Mouse (Mus musculus) brown adipose tissue, adult 24 weeks (tissue): Measurements from ENCODE around the gene BC030867. TPM values are rescaled to one million over a fixed set of nuclear protein-coding genes. Genes with fewer than 3 reads are reported as not detected.
A peak's percentile ranks its signal among the peaks of the same experiment; 100 is the strongest.

Source experiments
- H3K27ac ChIP-seq: fragments of 200-500 bp; replicated peaks from 2 replicates; pipeline ENCODE4 v1.5.1; 2012; ENCODE audit warnings: low read depth, mild to moderate bottlenecking, low read length
- H3K4me1 ChIP-seq: fragments of 200-500 bp; 2 replicates; pipeline ENCODE4 v1.6.1; 2012; ENCODE audit warnings: low read length, mixed read lengths; ENCODE audit not compliant: control insufficient read depth, insufficient read depth, insufficient read length
- H3K4me3 ChIP-seq: fragments of 200-500 bp; 2 replicates; pipeline ENCODE4 v1.5.1; 2012; ENCODE audit warnings: low read depth, mild to moderate bottlenecking, low read length, moderate library complexity; ENCODE audit not compliant: insufficient read depth
- polyA plus RNA-seq: library from polyadenylated mRNA; stranded (reverse); fragments of >200 nt; gene quantifications from 2 replicates; pipeline ENCODE4 v1.2.4, GENCODE M21; 2012; ENCODE audit not compliant: missing spikeins, insufficient read depth, insufficient read length

The BC030867 gene
- polyA plus RNA-seq, 1 experiment = not detected

GRCm38 (mm10) chr11:102288027-102288804, 39.5 kb downstream of the BC030867 start:
- Histone ChIP-seq H3K4me3 (no peak overlapping the region), H3K4me1 (no peaks in the 10 kb centered on the region), H3K27ac (no peak overlapping the region)

- H3K27ac ChIP-seq = no peak overlapping the region
- no peak overlapping the region for H3K4me3 ChIP-seq
- H3K4me1 ChIP-seq = no peaks in the 10 kb centered on the region
Measured at GRCm38 (mm10) chr11:102288913-102289312, 40.2 kb downstream of the BC030867 start.

DNA sequence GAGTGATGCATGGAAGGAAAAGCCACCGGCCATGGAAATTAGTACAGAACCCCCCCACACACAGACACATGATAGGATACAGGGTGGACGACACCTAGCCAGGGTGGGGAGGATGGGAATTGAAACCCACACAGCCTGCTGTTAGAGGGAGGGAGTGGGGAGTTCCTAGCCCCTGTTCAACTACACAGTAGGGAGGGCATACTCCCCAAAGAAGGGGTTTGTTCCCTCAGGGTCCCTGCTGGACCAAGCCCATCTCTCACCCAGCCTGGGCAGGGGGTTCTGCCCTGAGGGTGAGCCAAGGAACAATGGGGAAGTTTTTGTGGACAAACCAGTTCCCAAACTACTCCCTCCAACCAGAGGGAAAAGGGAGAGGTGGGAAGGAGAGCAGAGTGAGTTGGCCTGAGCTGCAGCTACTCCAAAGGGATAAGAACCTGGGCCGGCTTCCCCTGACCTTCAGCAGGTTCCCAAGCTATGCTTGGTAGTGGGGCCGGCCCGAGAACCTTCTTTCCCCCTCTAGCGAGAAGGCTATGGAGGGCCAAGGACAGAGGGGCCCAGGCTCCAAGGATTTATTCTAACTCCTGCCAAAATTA, 40.9 kb downstream of the BC030867 start:
- Histone ChIP-seq H3K4me3 (no peak overlapping the region), H3K27ac (no peak overlapping the region), H3K4me1 (no peaks in the 10 kb centered on the region)

GRCm38 (mm10) chr11:102290141-102290540, 41.5 kb downstream of the BC030867 start:
- Histone ChIP-seq H3K27ac (no peak overlapping the region), H3K4me1 (peaks cover 3% of the 10 kb centered on the region; the same call in 1 of the 2 replicates), H3K4me3 (no peak overlapping the region)

- Histone ChIP-seq H3K4me3 (no peak overlapping the region), H3K4me1 (peaks cover 3% of the 10 kb centered on the region; the same call in 1 of the 2 replicates), H3K27ac (no peak overlapping the region)
Measured at GRCm38 (mm10) chr11:102291051-102291535, 42.4 kb downstream of the BC030867 start.

DNA sequence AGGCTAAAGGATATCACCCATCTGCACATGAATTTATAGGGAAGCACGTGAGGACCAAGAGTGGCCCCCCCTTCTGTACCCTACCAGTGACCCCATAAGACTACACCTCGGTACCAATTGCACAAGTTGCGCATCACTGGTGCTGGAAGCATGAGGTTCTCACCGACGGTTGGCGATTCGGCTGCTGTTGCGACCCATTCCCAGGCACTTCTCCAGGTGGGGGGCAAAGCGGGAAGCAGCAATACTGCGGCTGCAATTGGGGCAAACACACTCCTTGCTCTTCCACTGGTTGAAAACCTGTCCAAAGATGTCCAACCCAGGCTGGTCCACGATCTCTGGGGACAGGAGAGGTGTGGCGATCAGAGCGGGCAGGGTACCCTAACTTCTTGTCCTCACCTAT, 45.3 kb downstream of the BC030867 start:
- no peak overlapping the region for H3K4me3 ChIP-seq
- H3K4me1 ChIP-seq = peaks cover 3% of the 10 kb centered on the region; the same call in 1 of the 2 replicates
- H3K27ac ChIP-seq = no peak overlapping the region

GRCm38 (mm10) chr11:102294416-102294815, 45.7 kb downstream of the BC030867 start:
- Histone ChIP-seq H3K4me1 (peaks cover 3% of the 10 kb centered on the region; the same call in 1 of the 2 replicates), H3K27ac (no peak overlapping the region), H3K4me3 (no peak overlapping the region)

DNA sequence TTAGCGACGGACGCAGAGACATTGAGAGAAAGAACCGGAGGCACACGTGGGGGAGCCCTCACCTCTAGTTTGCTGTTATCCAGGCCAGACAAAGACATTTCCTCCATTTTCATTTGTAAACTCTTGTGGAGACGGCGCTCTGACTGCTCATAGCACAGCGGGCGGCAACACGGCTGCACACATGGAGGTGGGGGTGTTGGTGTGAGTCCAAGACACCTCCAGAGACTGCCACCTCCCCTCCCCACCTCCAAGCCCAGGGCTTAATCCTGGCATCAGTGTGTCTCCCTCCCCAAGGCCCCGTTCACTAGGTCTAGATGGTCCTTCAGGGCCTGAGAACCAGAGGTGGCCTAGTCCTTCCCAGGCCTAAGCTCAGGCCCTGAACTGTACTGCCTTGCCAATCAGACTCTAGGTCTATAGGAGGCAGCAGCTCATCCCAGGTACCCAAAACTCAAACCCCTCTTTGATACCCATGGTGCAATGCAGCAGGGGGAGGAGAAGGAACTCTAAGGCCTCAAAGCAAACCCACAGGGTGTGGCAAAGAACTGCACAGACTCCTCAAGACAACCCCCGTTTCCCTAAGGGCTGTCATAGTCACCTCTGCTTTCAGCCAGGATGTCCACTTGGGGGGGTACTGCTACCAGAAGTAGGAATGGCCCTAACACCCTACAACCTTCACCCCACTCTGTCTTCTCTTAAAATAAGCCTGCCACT, 46.4 kb downstream of the BC030867 start:
- peaks cover 3% of the 10 kb centered on the region; the same call in 1 of the 2 replicates for H3K4me1 ChIP-seq
- peak overlapping the region; percentile 74 for H3K27ac ChIP-seq
- H3K4me3 ChIP-seq = peak overlapping the region; percentile 87

GRCm38 (mm10) chr11:102295598-102296471, 47.2 kb downstream of the BC030867 start:
- H3K4me3 ChIP-seq = peak overlapping the region; percentile 87
- peak overlapping the region; percentile 74 for H3K27ac ChIP-seq
- peaks cover 3% of the 10 kb centered on the region; the same call in 1 of the 2 replicates for H3K4me1 ChIP-seq

DNA sequence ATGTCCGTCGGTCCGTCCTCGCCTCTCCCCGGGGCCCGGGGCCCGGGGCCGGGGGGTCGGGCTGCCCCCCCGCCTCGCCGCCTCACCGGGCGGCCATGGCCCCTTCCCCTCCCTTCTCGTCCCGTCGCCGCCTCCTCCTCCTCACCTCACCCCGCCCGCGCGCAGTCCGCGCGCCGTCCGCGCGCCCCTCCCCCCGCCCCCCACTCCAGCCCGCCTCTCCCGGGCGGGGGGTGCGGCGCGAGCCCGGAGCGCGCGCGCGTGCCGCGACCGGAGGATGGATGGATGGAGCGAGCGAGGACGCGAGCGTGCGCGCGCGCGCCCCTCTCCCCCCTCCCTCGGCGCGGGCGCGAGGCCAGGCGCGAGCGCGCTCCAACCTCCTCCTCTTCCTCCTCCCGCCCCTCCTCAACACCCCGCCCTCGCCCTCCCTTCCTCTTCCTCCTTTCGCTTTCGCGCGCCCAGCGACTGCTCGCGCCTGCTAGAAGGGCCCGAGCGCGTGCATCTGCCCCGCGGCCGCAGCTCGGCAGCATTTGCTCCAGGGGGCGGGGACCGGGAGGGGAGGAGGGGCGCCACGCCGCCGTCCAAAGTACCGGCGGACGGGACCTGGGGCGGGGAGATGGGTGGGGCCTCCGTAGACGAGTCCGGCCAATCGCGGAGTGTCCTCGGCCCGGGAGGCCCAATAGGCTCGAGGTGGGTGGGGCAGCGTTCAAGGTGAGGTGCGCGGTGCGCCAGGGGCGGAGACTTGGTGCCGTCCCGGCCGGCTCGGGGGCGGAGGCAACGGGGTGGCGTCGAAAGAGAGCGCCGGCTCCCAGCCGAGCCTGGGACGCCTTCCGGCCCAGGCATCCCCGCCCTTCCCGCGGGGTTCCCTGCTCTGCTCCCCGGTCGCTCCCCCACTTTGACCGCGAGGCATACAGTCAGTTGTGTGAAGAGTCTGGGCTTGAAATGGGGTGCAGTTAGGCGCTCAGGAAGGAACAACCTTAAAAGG, 48.1 kb downstream of the BC030867 start, which contains the start of gene Atxn7l3:
Gene Atxn7l3, minus strand, starts transcription at position 141 of the 982 bp plus-strand sequence.
- peak within 1 kb of the TSS; percentile 90 for H3K27ac ChIP-seq
- H3K4me3 ChIP-seq = peak within 1 kb of the TSS; percentile 87
- peaks cover 3% of the 10 kb centered on the region; the same call in 1 of the 2 replicates for H3K4me1 ChIP-seq

DNA sequence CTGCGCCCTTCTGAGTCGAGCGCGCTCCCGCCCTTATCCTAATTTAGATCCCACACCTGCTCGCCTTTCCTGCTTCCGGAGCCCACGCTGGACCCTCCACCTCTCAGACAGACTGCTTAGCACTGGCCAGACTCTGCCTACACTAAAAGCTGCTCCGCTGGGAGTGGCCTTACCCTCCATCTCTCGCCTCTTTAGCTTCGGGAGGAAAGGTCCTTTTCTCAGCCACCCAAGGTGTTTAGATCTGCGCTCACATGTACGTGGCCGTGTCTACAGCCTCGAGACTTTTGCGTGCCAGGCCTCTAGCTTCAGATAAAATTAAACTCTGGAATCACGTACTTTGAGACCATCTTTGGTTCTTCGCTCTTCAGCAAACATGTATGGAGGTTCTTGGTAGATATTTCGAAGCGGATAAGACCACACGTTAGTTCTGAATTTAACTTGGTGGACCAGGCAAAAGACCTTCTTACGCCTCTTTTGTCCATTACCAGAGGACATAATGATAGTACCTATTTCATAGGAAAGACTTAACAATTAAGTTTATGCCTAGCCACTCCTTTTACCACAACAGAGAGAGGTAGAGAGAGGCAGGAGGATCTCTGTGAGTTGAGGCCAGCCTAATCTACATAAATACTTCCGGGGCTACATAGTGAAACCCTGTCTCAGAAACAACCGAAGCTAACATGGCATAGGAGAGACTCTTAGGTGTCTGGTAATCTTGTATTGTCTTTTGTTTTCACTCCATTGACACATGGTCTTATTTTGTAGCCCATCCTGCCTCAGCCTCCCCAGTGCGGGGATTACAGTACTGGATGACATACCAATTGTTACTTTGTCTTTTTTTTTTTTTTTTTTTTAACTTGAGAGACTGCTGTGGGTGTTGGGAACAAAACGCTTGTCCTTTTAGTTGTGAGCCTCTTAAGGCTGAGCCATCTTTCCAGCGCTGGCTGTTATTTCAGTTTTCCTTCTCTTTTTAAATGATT, 49.2 kb downstream of the BC030867 start:
- H3K4me3 ChIP-seq = peak overlapping the region; percentile 86
- peak overlapping the region; percentile 90 for H3K27ac ChIP-seq
- H3K4me1 ChIP-seq = peaks cover 3% of the 10 kb centered on the region; the same call in 1 of the 2 replicates

- H3K27ac ChIP-seq = no peak overlapping the region
- H3K4me1 ChIP-seq = peaks cover 3% of the 10 kb centered on the region; the same call in 1 of the 2 replicates
- H3K4me3 ChIP-seq = no peak overlapping the region
Measured at GRCm38 (mm10) chr11:102299839-102300238, 51.2 kb downstream of the BC030867 start.
